Mouse (Mus musculus) hindbrain, postnatal 0 days (tissue): ENCODE measurements around the gene Gm21964. TPM values are rescaled to one million over a fixed set of nuclear protein-coding genes. Genes with fewer than 3 reads are reported as not detected.

Experiments used
- ATAC-seq: fragments of 200-750 bp; cut with Nextera tagmentation; 2 replicates; pipeline ENCODE4 v1.8.0; 2017; ENCODE audit warnings: mild to moderate bottlenecking, moderate TSS enrichment, moderate library complexity
- DNase-seq: peaks from one replicate; pipeline ENCODE4 v3.0.0-alpha.2; 2015; ENCODE audit warnings: low spot score
- H3K27ac ChIP-seq: fragments of 300-500 bp; sonication (generic); 2 replicates; pipeline ENCODE4 v1.5.1; 2014; ENCODE audit warnings: mild to moderate bottlenecking
- H3K27me3 ChIP-seq: fragments of 300-500 bp; sonication (generic); 2 replicates; pipeline ENCODE4 v1.6.1; 2014; ENCODE audit warnings: low read length, mixed read lengths; ENCODE audit not compliant: insufficient read depth
- H3K36me3 ChIP-seq: fragments of 300-500 bp; sonication (generic); 2 replicates; pipeline ENCODE4 v1.6.1; 2014; ENCODE audit warnings: low read length, mixed read lengths; ENCODE audit not compliant: insufficient read depth
- H3K4me1 ChIP-seq: fragments of 300-500 bp; sonication (generic); 2 replicates; pipeline ENCODE4 v1.6.1; 2014; ENCODE audit warnings: antibody characterized with exemption, low read length, mixed read lengths; ENCODE audit not compliant: insufficient read depth
- H3K4me2 ChIP-seq: fragments of 300-500 bp; sonication (generic); 2 replicates; pipeline ENCODE4 v1.6.1; 2014; ENCODE audit warnings: low read depth, mild to moderate bottlenecking, low read length, moderate library complexity, mixed read lengths
- H3K4me3 ChIP-seq: fragments of 300-500 bp; sonication (generic); 2 replicates; pipeline ENCODE4 v1.5.1; 2014; ENCODE audit warnings: low read length
- H3K9ac ChIP-seq: fragments of 300-500 bp; sonication (generic); replicated peaks from 2 replicates; pipeline ENCODE4 v1.6.1; 2014; ENCODE audit warnings: mild to moderate bottlenecking, low read length, moderate library complexity, mixed read lengths
- H3K9me3 ChIP-seq: fragments of 300-500 bp; sonication (generic); 2 replicates; pipeline ENCODE4 v1.6.1; 2016; ENCODE audit warnings: low read length, mixed read lengths
- CTCF ChIP-seq: IDR thresholded peaks from 2 replicates; pipeline ENCODE4 v1.5.1; 2016; ENCODE audit warnings: antibody characterized with exemption, control low read depth, low read depth
- WGBS: fragments of 180-500 bp; shearing (Covaris S2); extraction: QIAGEN DNeasy Blood & Tissue Kit; methylation state at CpG from one replicate; pipeline ENCODE4 v1.1.7; 2014; 5-methylcytosine and 5-hydroxymethylcytosine counted together
- polyA plus RNA-seq: library from polyadenylated mRNA; unstranded; fragments of >200 nt; fragmentation: Nextera tagmentation; extraction: Ambion mirVana; gene quantifications from 2 replicates; pipeline ENCODE4 v1.2.1, GENCODE M21; 2015
- total RNA-seq: library from RNA; depleted of rRNA; stranded (reverse); fragments of >200 nt; gene quantifications from 2 replicates; pipeline ENCODE4 v1.2.3, GENCODE M21; 2014; rRNA removed

The Gm21964 gene
- total and polyA plus RNA-seq, 2 experiments from 2014 or later: not detected

DNA sequence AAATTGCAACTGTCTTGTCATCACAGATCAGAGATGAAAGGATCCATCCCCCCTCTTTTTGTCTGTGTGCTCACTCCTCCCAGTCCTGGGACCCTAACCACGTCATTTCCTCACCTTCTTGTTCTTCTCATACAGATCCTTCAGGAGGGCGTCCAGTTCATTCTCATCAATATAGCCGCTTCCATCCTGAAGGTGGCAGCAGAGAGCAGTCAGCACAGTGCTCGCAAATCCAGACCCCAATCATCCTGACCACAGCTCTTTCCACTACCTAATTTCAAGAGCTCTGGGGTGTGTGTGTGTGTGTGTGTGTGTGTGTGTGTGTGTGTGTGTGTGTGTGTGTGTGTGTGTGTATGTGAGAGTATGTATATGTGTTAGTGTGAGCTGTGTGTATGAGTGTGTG is 44.5 kb downstream of the Gm21964 start:
- Histone ChIP-seq H3K27ac (no peak overlapping the region), H3K27me3 (no peaks in the 10 kb centered on the region), H3K4me1 (no peaks in the 10 kb centered on the region), H3K4me2 (no peak overlapping the region), H3K36me3 (no peaks in the 10 kb centered on the region), H3K9me3 (no peaks in the 10 kb centered on the region), H3K9ac (no peak overlapping the region), H3K4me3 (no peak overlapping the region)
- peak; percentile 92 for TF ChIP-seq CTCF
- ATAC-seq (peak; percentile 65; the same call in 1 of the 2 replicates), DNase-seq (peak; percentile 82)
- under 1% methylated on average over 4 of the region's 4 CpGs for WGBS

DNA sequence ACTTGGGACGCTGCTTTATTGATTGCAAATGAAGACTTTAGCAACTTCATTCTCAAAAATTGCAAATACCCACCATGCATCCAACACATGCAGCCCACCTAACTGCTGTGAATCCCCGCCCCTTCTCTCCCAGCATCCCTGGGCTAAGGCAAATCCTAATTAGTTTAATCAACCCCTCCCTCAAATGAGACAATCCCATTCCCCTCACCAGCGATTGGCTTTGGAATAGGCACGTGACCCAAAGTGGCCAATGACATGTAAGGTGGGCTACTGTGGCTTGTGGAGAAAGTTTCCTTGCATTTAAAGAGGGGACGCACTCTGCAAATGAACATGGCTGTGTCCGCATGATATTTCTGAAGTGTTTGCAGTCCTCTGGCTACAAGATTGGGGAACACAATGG is 51.9 kb downstream of the Gm21964 start:
- Histone ChIP-seq H3K27me3 (no peaks in the 10 kb centered on the region), H3K4me3 (no peak overlapping the region), H3K36me3 (no peaks in the 10 kb centered on the region), H3K4me2 (peak overlapping the region; percentile 23; the same call in 1 of the 2 replicates), H3K4me1 (no peaks in the 10 kb centered on the region), H3K9me3 (no peaks in the 10 kb centered on the region), H3K9ac (no peak overlapping the region), H3K27ac (no peak overlapping the region)
- 70% methylated on average over 6 of the region's 6 CpGs for WGBS
- DNase-seq: peak; percentile 30
- 0 out of 2 replicates have a peak, but pooled peaks have one; percentile 58 for ATAC-seq
- no peak for TF ChIP-seq CTCF

Other genes starting within 250 kb of the Gm21964 start
- 10.4 and 11.2 TPM in 2 replicates for gene Phlpp2, start 232.7 kb upstream of the Gm21964 start, total RNA-seq
- 3.8 and 4.3 TPM in 2 replicates for gene Phlpp2, start 232.7 kb upstream of the Gm21964 start, polyA plus RNA-seq
- gene Marveld3, start 139.0 kb upstream of the Gm21964 start, total RNA-seq: 0.42 and 1.2 TPM in 2 replicates
- 1.3 and 1.4 TPM in 2 replicates for gene Marveld3, start 139.0 kb upstream of the Gm21964 start, polyA plus RNA-seq
- not detected in 2 replicates for gene Tat, start 110.8 kb upstream of the Gm21964 start, total RNA-seq
- not detected in 2 replicates for gene Tat, start 110.8 kb upstream of the Gm21964 start, polyA plus RNA-seq
- not detected in 2 replicates for gene Chst4, start 61.5 kb upstream of the Gm21964 start, total RNA-seq
- not detected in 2 replicates for gene Chst4, start 61.5 kb upstream of the Gm21964 start, polyA plus RNA-seq
- 11.7 and 12.3 TPM in 2 replicates for gene Zfp612, start 21.5 kb upstream of the Gm21964 start, total RNA-seq
- gene Zfp612, start 21.5 kb upstream of the Gm21964 start, polyA plus RNA-seq: 16.6 and 16.7 TPM in 2 replicates
- gene Gm17720, start 1.5 kb downstream of the Gm21964 start, total RNA-seq: not detected in 2 replicates
- not detected in 2 replicates for gene Gm17720, start 1.5 kb downstream of the Gm21964 start, polyA plus RNA-seq
- gene Calb2, start 67.0 kb downstream of the Gm21964 start, total RNA-seq: 50.8 and 66.2 TPM in 2 replicates
- gene Calb2, start 67.0 kb downstream of the Gm21964 start, polyA plus RNA-seq: 166 and 168 TPM in 2 replicates
- 13.9 and 15.0 TPM in 2 replicates for gene Cmtr2, start 114.5 kb downstream of the Gm21964 start, total RNA-seq
- gene Cmtr2, start 114.5 kb downstream of the Gm21964 start, polyA plus RNA-seq: 5.6 and 6.2 TPM in 2 replicates
- 0.54 and 0.73 TPM in 2 replicates for gene Hydin, start 165.8 kb downstream of the Gm21964 start, total RNA-seq
- gene Hydin, start 165.8 kb downstream of the Gm21964 start, polyA plus RNA-seq: 0.39 and 0.48 TPM in 2 replicates